Comparison of ENCODE assay signal across 11 mouse cellular contexts in genomic region chr11:57929506-57929905, GRCm38 (mm10).
DNase-seq lines count a peak whose midpoint lies in the region; ATAC-seq lines count a peak whose summit lies in the region.
"Had no signal": no experiment of that assay in that cellular context is flagged by ENCODE, and none has a peak within 500 bp of the region (broad histone marks: within the 10 kb centered on the region; RNA-seq: fewer than 3 reads in every experiment).

No protein-coding gene starts in this region.

- no peaks in the 10 kb centered on the region for H3K36me3 ChIP-seq in kidney, embryonic 15.5 days
- H3K36me3 ChIP-seq in hindbrain, embryonic 15.5 days, result no peaks in the 10 kb centered on the region
- H3K36me3 ChIP-seq in neural tube, embryonic 11.5 days (ENCODE audit: control insufficient read depth, insufficient read depth, low read length), result no peaks in the 10 kb centered on the region

- no peak overlapping the region for H3K27ac ChIP-seq in kidney, embryonic 15.5 days
- no peak overlapping the region for H3K27ac ChIP-seq in hindbrain, embryonic 15.5 days (replicated peaks)
- H3K27ac ChIP-seq in neural tube, embryonic 11.5 days (ENCODE audit: low read depth, low read length), result no peak overlapping the region

- peaks cover 20% of the 10 kb centered on the region for H3K27me3 ChIP-seq in kidney, embryonic 15.5 days
- H3K27me3 ChIP-seq in hindbrain, embryonic 15.5 days, result no peaks in the 10 kb centered on the region
- H3K27me3 ChIP-seq in neural tube, embryonic 11.5 days (ENCODE audit: control insufficient read depth, insufficient read depth, low read length), result no peaks in the 10 kb centered on the region

- H3K4me3 ChIP-seq in kidney, embryonic 15.5 days (replicated peaks), result no peak overlapping the region
- no peak overlapping the region for H3K4me3 ChIP-seq in hindbrain, embryonic 15.5 days
- no peak overlapping the region for H3K4me3 ChIP-seq in neural tube, embryonic 11.5 days (ENCODE audit: low read depth, low read length)

- 5% methylated on average over 18 of the region's 18 CpGs for WGBS in kidney, embryonic 15.5 days
- WGBS in hindbrain, embryonic 15.5 days, result 8% methylated on average over 18 of the region's 18 CpGs
- WGBS in neural tube, embryonic 11.5 days, result 3% methylated on average over 18 of the region's 18 CpGs

- H3K4me2 ChIP-seq in kidney, embryonic 15.5 days, result peak overlapping the region; percentile 44
- H3K4me2 ChIP-seq in hindbrain, embryonic 15.5 days, result peak overlapping the region; percentile 43
- H3K4me2 ChIP-seq in neural tube, embryonic 11.5 days (ENCODE audit: low read depth), result peak overlapping the region; percentile 40

- no peak for ATAC-seq in kidney, embryonic 15.5 days (replicated peaks; ENCODE audit: low FRiP score)
- ATAC-seq in hindbrain, embryonic 15.5 days (ENCODE audit: low FRiP score, low read depth), result no peak
- ATAC-seq in neural tube, embryonic 11.5 days (ENCODE audit: insufficient read depth, low FRiP score, low TSS enrichment), result 0 out of 2 replicates have a peak, but pooled peaks have one; percentile 45

- H3K9me3 ChIP-seq in kidney, embryonic 15.5 days (replicated peaks), result no peaks in the 10 kb centered on the region
- no peaks in the 10 kb centered on the region for H3K9me3 ChIP-seq in hindbrain, embryonic 15.5 days
- H3K9me3 ChIP-seq in neural tube, embryonic 11.5 days (ENCODE audit: control insufficient read depth, low read length), result no peaks in the 10 kb centered on the region

- no peak overlapping the region for H3K9ac ChIP-seq in kidney, embryonic 15.5 days
- H3K9ac ChIP-seq in hindbrain, embryonic 15.5 days, result no peak overlapping the region
- H3K9ac ChIP-seq in neural tube, embryonic 11.5 days (ENCODE audit: low read length), result 0 out of 2 replicates have a peak overlapping the region, but pooled peaks have one; percentile 15

- DNase-seq in kidney, postnatal 14 days, result no peak
- DNase-seq in embryo, embryonic 9.5 days (ENCODE audit: extremely low spot score), result peak; percentile 54
- DNase-seq in neural tube, embryonic 11.5 days (ENCODE audit: low spot score), result peak; percentile 56
- DNase-seq in cerebellum, postnatal 25 days, result no peak
- no peak for DNase-seq in spleen, postnatal 36 days (ENCODE audit: low spot score in 2 of 2)
- no peak for DNase-seq in kidney, adult 18-20 months
- DNase-seq: adrenal gland, postnatal 36 days; kidney, postnatal 25 days; lung, postnatal 14 days had no signal

- peaks cover 8% of the 10 kb centered on the region for H3K4me1 ChIP-seq in kidney, embryonic 15.5 days
- peaks cover 6% of the 10 kb centered on the region for H3K4me1 ChIP-seq in hindbrain, embryonic 15.5 days (replicated peaks)
- H3K4me1 ChIP-seq in neural tube, embryonic 11.5 days (ENCODE audit: control insufficient read depth, insufficient read depth, low read length), result 0 out of 2 replicates have a peak, but pooled peaks cover 2% of the 10 kb centered on the region

Comparison
In these comparisons a context has a peak if more than half of its experiments do, and no peak if none do; other contexts are left out.
1. DNase-seq: peak in embryo, embryonic 9.5 days (single experiment) and neural tube, embryonic 11.5 days (single experiment); none in kidney, postnatal 14 days (single experiment), cerebellum, postnatal 25 days (0 of 2), spleen, postnatal 36 days (0 of 2) and kidney, adult 18-20 months (single experiment).
2. Peak in every context shown above with its lines, with median percentiles within 50 percentile points of each other: H3K4me2 ChIP-seq.